Mouse (Mus musculus): Measurements from ENCODE around the gene Wnt3. TPM values are rescaled to one million over a fixed set of nuclear protein-coding genes. Genes with fewer than 3 reads are reported as not detected.
"Not testable (repeated sequence)": the region's sequence is repeated elsewhere in the genome, so short reads cannot be mapped to it uniquely, and the experiment has no call there.

The Wnt3 gene
- total and polyA plus RNA-seq, 3 experiments = 0.11 TPM; not detected in 2

GRCm38 (mm10) chr11:103758054-103758453, 15.9 kb upstream of the Wnt3 start:
- H3K27me3 ChIP-seq (ENCODE audit: insufficient read depth, low read length) = peaks cover 2% of the 10 kb centered on the region; the same call in 1 of the 2 replicates
- TF ChIP-seq GATA2 (IDR thresholded peaks at IDR 0.05; ENCODE audit: borderline replicate concordance, low read depth, low read length) (no peak), POLR2AphosphoS5 (IDR thresholded peaks at IDR 0.05; ENCODE audit: insufficient replicate concordance, low read depth, low read length) (no peak), TAL1 (conservative IDR thresholded peaks at IDR 0.05; ENCODE audit: low read depth, low read length) (no peak), GATA1 (IDR thresholded peaks at IDR 0.05; ENCODE audit: borderline replicate concordance, low read length) (no peak), CTCF (IDR thresholded peaks at IDR 0.05; ENCODE audit: low read depth, low read length) (no peak)
- H3K4me3 ChIP-seq (ENCODE audit: low read depth, low read length) = no peak overlapping the region
- H3K36me3 ChIP-seq (replicated peaks) = no peaks in the 10 kb centered on the region
- ATAC-seq (ENCODE audit: extremely low read depth, insufficient number of reproducible peaks, low FRiP score, poor library complexity, severe bottlenecking) = no peak
- no peak for DNase-seq (ENCODE audit: low spot score)
- H3K9me3 ChIP-seq (replicated peaks) = 0 out of 2 replicates have a peak, but pooled peaks cover 2% of the 10 kb centered on the region
- no peaks in the 10 kb centered on the region; the same call in 1 of the 2 replicates for H3K4me1 ChIP-seq (ENCODE audit: insufficient read depth, low read depth, low read length)

GRCm38 (mm10) chr11:103758706-103759105, 15.2 kb upstream of the Wnt3 start:
- peaks cover 2% of the 10 kb centered on the region; the same call in 1 of the 2 replicates for H3K27me3 ChIP-seq (ENCODE audit: insufficient read depth, low read length)
- ATAC-seq (ENCODE audit: extremely low read depth, insufficient number of reproducible peaks, low FRiP score, poor library complexity, severe bottlenecking) = no peak

GRCm38 (mm10) chr11:103760101-103760500, 13.8 kb upstream of the Wnt3 start:
- H3K27me3 ChIP-seq (ENCODE audit: insufficient read depth, low read length) = peaks cover 2% of the 10 kb centered on the region; the same call in 1 of the 2 replicates

More at GRCm38 (mm10) chr11:103758706-103759105, 15.2 kb upstream of the Wnt3 start:
- H3K4me1 ChIP-seq (ENCODE audit: insufficient read depth, low read depth, low read length) = no peaks in the 10 kb centered on the region; the same call in 1 of the 2 replicates
- DNase-seq (ENCODE audit: low spot score) = peak; percentile 42
- H3K36me3 ChIP-seq (replicated peaks) = no peaks in the 10 kb centered on the region
- 0 out of 2 replicates have a peak, but pooled peaks cover 2% of the 10 kb centered on the region for H3K9me3 ChIP-seq (replicated peaks)
- TF ChIP-seq POLR2AphosphoS5 (IDR thresholded peaks at IDR 0.05; ENCODE audit: insufficient replicate concordance, low read depth, low read length) (no peak), GATA2 (IDR thresholded peaks at IDR 0.05; ENCODE audit: borderline replicate concordance, low read depth, low read length) (no peak), CTCF (IDR thresholded peaks at IDR 0.05; ENCODE audit: low read depth, low read length) (peak; percentile 75), TAL1 (conservative IDR thresholded peaks at IDR 0.05; ENCODE audit: low read depth, low read length) (no peak)
- no peak overlapping the region for H3K4me3 ChIP-seq (ENCODE audit: low read depth, low read length)

GRCm38 (mm10) chr11:103760891-103761290, 13.1 kb upstream of the Wnt3 start:
- not testable (repeated sequence) for H3K4me1 ChIP-seq (ENCODE audit: insufficient read depth, low read depth, low read length); ATAC-seq (ENCODE audit: extremely low read depth, insufficient number of reproducible peaks, low FRiP score, poor library complexity, severe bottlenecking); H3K27me3 ChIP-seq (ENCODE audit: insufficient read depth, low read length); DNase-seq (ENCODE audit: low spot score); H3K9me3 ChIP-seq (replicated peaks); H3K4me3 ChIP-seq (ENCODE audit: low read depth, low read length); H3K36me3 ChIP-seq (replicated peaks)

More at GRCm38 (mm10) chr11:103760101-103760500, 13.8 kb upstream of the Wnt3 start:
- H3K36me3 ChIP-seq (replicated peaks) = no peaks in the 10 kb centered on the region
- H3K4me1 ChIP-seq (ENCODE audit: insufficient read depth, low read depth, low read length) = no peaks in the 10 kb centered on the region; the same call in 1 of the 2 replicates
- no peak for DNase-seq (ENCODE audit: low spot score)
- TF ChIP-seq TAL1 (conservative IDR thresholded peaks at IDR 0.05; ENCODE audit: low read depth, low read length) (no peak), GATA1 (IDR thresholded peaks at IDR 0.05; ENCODE audit: borderline replicate concordance, low read length) (no peak), GATA2 (IDR thresholded peaks at IDR 0.05; ENCODE audit: borderline replicate concordance, low read depth, low read length) (no peak), CTCF (IDR thresholded peaks at IDR 0.05; ENCODE audit: low read depth, low read length) (no peak), POLR2AphosphoS5 (IDR thresholded peaks at IDR 0.05; ENCODE audit: insufficient replicate concordance, low read depth, low read length) (no peak)
- 0 out of 2 replicates have a peak, but pooled peaks cover 2% of the 10 kb centered on the region for H3K9me3 ChIP-seq (replicated peaks)
- no peak for ATAC-seq (ENCODE audit: extremely low read depth, insufficient number of reproducible peaks, low FRiP score, poor library complexity, severe bottlenecking)
- no peak overlapping the region for H3K4me3 ChIP-seq (ENCODE audit: low read depth, low read length)

GRCm38 (mm10) chr11:103763410-103764163, 10.4 kb upstream of the Wnt3 start:
- ATAC-seq (ENCODE audit: extremely low read depth, insufficient number of reproducible peaks, low FRiP score, poor library complexity, severe bottlenecking) = no peak
- H3K27me3 ChIP-seq (ENCODE audit: insufficient read depth, low read length) = peaks cover 3% of the 10 kb centered on the region; the same call in 1 of the 2 replicates
- H3K4me3 ChIP-seq (ENCODE audit: low read depth, low read length) = no peak overlapping the region
- peak; percentile 75 for DNase-seq (ENCODE audit: low spot score)
- H3K4me1 ChIP-seq (ENCODE audit: insufficient read depth, low read depth, low read length) = no peaks in the 10 kb centered on the region; the same call in 1 of the 2 replicates
- H3K36me3 ChIP-seq (replicated peaks) = no peaks in the 10 kb centered on the region
- 0 out of 2 replicates have a peak, but pooled peaks cover 2% of the 10 kb centered on the region for H3K9me3 ChIP-seq (replicated peaks)
- peak; percentile 34; the same call in 1 of the 2 replicates for TF ChIP-seq CTCF (IDR thresholded peaks at IDR 0.05; ENCODE audit: low read depth, low read length)
- no peak for TF ChIP-seq POLR2AphosphoS5 (IDR thresholded peaks at IDR 0.05; ENCODE audit: insufficient replicate concordance, low read depth, low read length)

- H3K4me3 ChIP-seq (ENCODE audit: low read depth, low read length) = no peak overlapping the region
- 0 out of 2 replicates have a peak, but pooled peaks cover 2% of the 10 kb centered on the region for H3K9me3 ChIP-seq (replicated peaks)
- ATAC-seq (ENCODE audit: extremely low read depth, insufficient number of reproducible peaks, low FRiP score, poor library complexity, severe bottlenecking) (no peak), DNase-seq (ENCODE audit: low spot score) (no peak)
- H3K4me1 ChIP-seq (ENCODE audit: insufficient read depth, low read depth, low read length) = no peaks in the 10 kb centered on the region
- H3K27me3 ChIP-seq (ENCODE audit: insufficient read depth, low read length) = peaks cover 3% of the 10 kb centered on the region; the same call in 1 of the 2 replicates
- no peaks in the 10 kb centered on the region for H3K36me3 ChIP-seq (replicated peaks)
- TF ChIP-seq GATA1 (IDR thresholded peaks at IDR 0.05; ENCODE audit: borderline replicate concordance, low read length) (no peak), GATA2 (IDR thresholded peaks at IDR 0.05; ENCODE audit: borderline replicate concordance, low read depth, low read length) (no peak), POLR2AphosphoS5 (IDR thresholded peaks at IDR 0.05; ENCODE audit: insufficient replicate concordance, low read depth, low read length) (no peak), CTCF (IDR thresholded peaks at IDR 0.05; ENCODE audit: low read depth, low read length) (no peak), TAL1 (conservative IDR thresholded peaks at IDR 0.05; ENCODE audit: low read depth, low read length) (no peak)
These were observed 9.3 kb upstream of the Wnt3 start for GRCm38 (mm10) chr11:103764601-103765000.

Measured in G1E (cell line).